Mouse (Mus musculus): Measurements from ENCODE around the gene Rnf19b. TPM values are rescaled to one million over a fixed set of nuclear protein-coding genes. Genes with fewer than 3 reads are reported as not detected.

Gene Rnf19b
- polyA plus RNA-seq, 1 experiment from 2014 or later = 10.8 TPM

- Histone ChIP-seq H3K27me3 (no peaks in the 10 kb centered on the region), H3K36me3 (no peaks in the 10 kb centered on the region), H3K27ac (peak overlapping the region; percentile 89; the same call in 1 of the 2 replicates), H3K9ac (replicated peaks) (peak overlapping the region; percentile 94), H3K4me3 (replicated peaks) (peak overlapping the region; percentile 97), H3K4me1 (replicated peaks) (peaks cover 9% of the 10 kb centered on the region), H3K9me3 (no peaks in the 10 kb centered on the region), H3K4me2 (peak overlapping the region; percentile 100)
- ATAC-seq (ENCODE audit: insufficient number of reproducible peaks, insufficient read depth, low FRiP score, low TSS enrichment, low read depth) = 0 out of 2 replicates have a peak, but pooled peaks have one; percentile 16
- WGBS = 4% methylated on average over 13 of the region's 13 CpGs
Observed at GRCm38 (mm10) chr4:129059125-129059551, 1.1 kb downstream of the Rnf19b start.

DNA sequence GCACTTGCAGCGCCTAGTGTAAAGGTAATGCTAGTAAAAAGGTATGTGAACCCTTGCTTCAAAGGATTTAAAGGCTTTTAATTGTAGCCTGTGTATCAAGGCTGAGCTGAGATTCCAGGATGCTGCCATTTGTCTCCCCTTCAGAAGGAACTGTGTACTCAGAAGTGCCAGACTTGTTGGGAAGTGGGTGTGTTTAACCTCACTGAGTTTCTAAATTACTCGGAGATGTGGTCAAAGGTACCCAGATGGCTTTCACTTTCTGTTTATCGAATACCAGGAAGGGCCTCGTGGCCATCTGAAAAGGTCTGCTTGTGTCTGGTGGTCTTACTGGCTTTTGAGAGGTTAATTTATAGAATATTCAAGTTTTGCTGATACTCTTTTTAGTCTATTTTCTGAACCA, 1.9 kb downstream of the Rnf19b start:
- WGBS = 42% methylated on average over 4 of the region's 4 CpGs

GRCm38 (mm10) chr4:129061486-129061885, 3.4 kb downstream of the Rnf19b start:
- 92% methylated on average over 1 of the region's 1 CpGs for WGBS

More for the DNA sequence above, 1.9 kb downstream of the Rnf19b start:
- no peak for ATAC-seq (ENCODE audit: insufficient number of reproducible peaks, insufficient read depth, low FRiP score, low TSS enrichment, low read depth)
- Histone ChIP-seq H3K4me2 (peak overlapping the region; percentile 100), H3K27ac (no peak overlapping the region), H3K4me1 (replicated peaks) (peaks cover 9% of the 10 kb centered on the region), H3K27me3 (no peaks in the 10 kb centered on the region), H3K9me3 (no peaks in the 10 kb centered on the region), H3K36me3 (no peaks in the 10 kb centered on the region), H3K9ac (replicated peaks) (0 out of 2 replicates have a peak overlapping the region, but pooled peaks have one; percentile 24), H3K4me3 (replicated peaks) (peak overlapping the region; percentile 97)

GRCm38 (mm10) chr4:129062281-129063075, 4.4 kb downstream of the Rnf19b start:
- Histone ChIP-seq H3K4me1 (replicated peaks) (peaks cover 9% of the 10 kb centered on the region), H3K4me3 (replicated peaks) (no peak overlapping the region), H3K27me3 (no peaks in the 10 kb centered on the region), H3K9ac (replicated peaks) (no peak overlapping the region), H3K27ac (no peak overlapping the region), H3K36me3 (no peaks in the 10 kb centered on the region), H3K4me2 (no peak overlapping the region), H3K9me3 (no peaks in the 10 kb centered on the region)
- ATAC-seq (ENCODE audit: insufficient number of reproducible peaks, insufficient read depth, low FRiP score, low TSS enrichment, low read depth) = no peak
- WGBS = 83% methylated on average over 3 of the region's 3 CpGs

More at GRCm38 (mm10) chr4:129061486-129061885, 3.4 kb downstream of the Rnf19b start:
- Histone ChIP-seq H3K4me3 (replicated peaks) (no peak overlapping the region), H3K9me3 (no peaks in the 10 kb centered on the region), H3K4me1 (replicated peaks) (peaks cover 9% of the 10 kb centered on the region), H3K9ac (replicated peaks) (no peak overlapping the region), H3K27ac (no peak overlapping the region), H3K36me3 (no peaks in the 10 kb centered on the region), H3K27me3 (no peaks in the 10 kb centered on the region), H3K4me2 (no peak overlapping the region)
- no peak for ATAC-seq (ENCODE audit: insufficient number of reproducible peaks, insufficient read depth, low FRiP score, low TSS enrichment, low read depth)

- Histone ChIP-seq H3K4me2 (no peak overlapping the region), H3K27ac (no peak overlapping the region), H3K27me3 (no peaks in the 10 kb centered on the region), H3K4me3 (replicated peaks) (no peak overlapping the region), H3K36me3 (no peaks in the 10 kb centered on the region), H3K9me3 (no peaks in the 10 kb centered on the region), H3K9ac (replicated peaks) (no peak overlapping the region), H3K4me1 (replicated peaks) (no peaks in the 10 kb centered on the region)
- ATAC-seq (ENCODE audit: insufficient number of reproducible peaks, insufficient read depth, low FRiP score, low TSS enrichment, low read depth) = no peak
Observed at GRCm38 (mm10) chr4:129065688-129066236, 7.7 kb downstream of the Rnf19b start.

GRCm38 (mm10) chr4:129067638-129068415, 9.8 kb downstream of the Rnf19b start:
- 0 out of 2 replicates have a peak overlapping the region, but pooled peaks have one; percentile 23 for H3K9ac ChIP-seq (replicated peaks)
- no peaks in the 10 kb centered on the region for H3K9me3 ChIP-seq
- no peaks in the 10 kb centered on the region for H3K36me3 ChIP-seq
- WGBS = 84% methylated on average over 5 of the region's 5 CpGs
- H3K27ac ChIP-seq = no peak overlapping the region
- ATAC-seq (ENCODE audit: insufficient number of reproducible peaks, insufficient read depth, low FRiP score, low TSS enrichment, low read depth) = no peak
- H3K4me3 ChIP-seq (replicated peaks) = no peak overlapping the region
- peaks cover 6% of the 10 kb centered on the region; the same call in 1 of the 2 replicates for H3K4me1 ChIP-seq (replicated peaks)
- no peak overlapping the region for H3K4me2 ChIP-seq
- no peaks in the 10 kb centered on the region for H3K27me3 ChIP-seq

DNA sequence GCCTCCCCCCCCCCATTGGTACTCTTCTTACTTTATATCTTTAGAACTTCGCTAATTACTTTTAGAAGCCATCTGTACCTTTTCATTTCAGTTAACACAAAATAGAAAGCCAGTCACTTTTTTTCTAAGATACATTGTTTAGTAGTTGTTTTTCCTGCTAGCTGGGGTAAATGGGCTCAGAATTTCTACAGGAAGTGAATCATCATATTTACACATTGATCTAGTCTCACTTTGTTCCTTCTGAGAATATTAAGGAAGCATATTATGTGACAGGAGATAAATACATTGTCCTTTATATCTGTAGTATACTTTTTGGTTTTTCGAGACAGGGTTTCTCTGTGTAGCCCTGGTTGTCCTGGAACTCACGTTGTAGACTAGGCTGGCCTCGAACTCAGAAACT, 10.8 kb downstream of the Rnf19b start:
- no peak overlapping the region for H3K4me3 ChIP-seq (replicated peaks)
- no peak overlapping the region for H3K27ac ChIP-seq
- no peaks in the 10 kb centered on the region for H3K27me3 ChIP-seq
- H3K9me3 ChIP-seq = no peaks in the 10 kb centered on the region
- ATAC-seq (ENCODE audit: insufficient number of reproducible peaks, insufficient read depth, low FRiP score, low TSS enrichment, low read depth) = no peak
- no peak overlapping the region for H3K9ac ChIP-seq (replicated peaks)
- H3K36me3 ChIP-seq = 0 out of 2 replicates have a peak, but pooled peaks cover 5% of the 10 kb centered on the region
- H3K4me1 ChIP-seq (replicated peaks) = peaks cover 6% of the 10 kb centered on the region; the same call in 1 of the 2 replicates
- H3K4me2 ChIP-seq = no peak overlapping the region
- WGBS = 93% methylated on average over 4 of the region's 4 CpGs

DNA sequence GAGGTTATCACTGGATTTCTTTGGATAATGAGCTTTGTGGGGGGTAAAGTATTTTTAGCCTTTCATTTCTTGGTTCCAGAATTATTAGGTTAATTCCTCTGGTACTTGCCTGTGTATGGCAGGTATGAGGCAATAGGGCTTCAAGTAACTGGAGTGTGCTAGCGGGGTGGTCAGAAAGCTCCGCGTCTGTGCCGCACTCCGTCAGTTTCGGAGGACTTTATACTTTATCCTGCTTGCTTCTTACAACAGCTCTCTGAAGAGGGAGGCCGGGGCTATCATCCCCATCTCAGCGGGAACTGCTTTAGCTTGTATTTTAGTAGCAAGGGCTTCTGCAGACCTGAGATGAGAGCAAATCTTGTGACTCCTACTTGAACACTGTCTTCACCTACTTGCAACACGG, 21.1 kb downstream of the Rnf19b start:
- no peak overlapping the region for H3K4me3 ChIP-seq (replicated peaks)
- H3K4me2 ChIP-seq = no peak overlapping the region
- H3K36me3 ChIP-seq = peaks cover 94% of the 10 kb centered on the region
- H3K9ac ChIP-seq (replicated peaks) = no peak overlapping the region
- no peak overlapping the region for H3K27ac ChIP-seq
- ATAC-seq (ENCODE audit: insufficient number of reproducible peaks, insufficient read depth, low FRiP score, low TSS enrichment, low read depth) = no peak
- no peaks in the 10 kb centered on the region for H3K9me3 ChIP-seq
- WGBS = 94% methylated on average over 9 of the region's 9 CpGs
- H3K4me1 ChIP-seq (replicated peaks) = no peaks in the 10 kb centered on the region
- H3K27me3 ChIP-seq = no peaks in the 10 kb centered on the region

DNA sequence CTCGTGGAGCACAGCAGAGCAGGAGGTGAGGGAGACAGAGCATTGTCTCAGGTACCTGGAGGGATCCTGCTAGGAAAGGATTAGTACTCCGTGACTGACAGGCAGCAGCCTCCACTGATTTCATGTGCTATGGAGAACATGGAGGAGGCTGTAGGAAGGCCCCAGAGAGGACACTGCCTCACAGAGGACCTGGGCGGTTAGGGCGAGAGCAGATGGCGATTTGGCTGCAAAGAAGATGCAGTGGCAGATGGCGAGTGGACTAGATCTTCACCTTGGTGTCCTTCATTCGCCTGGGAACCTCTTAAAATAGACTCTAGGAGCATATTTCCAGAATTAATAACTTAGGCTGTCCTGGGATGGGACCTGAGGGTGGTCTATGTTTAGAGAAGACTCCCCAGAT, 23.0 kb downstream of the Rnf19b start:
- no peak overlapping the region for H3K9ac ChIP-seq (replicated peaks)
- no peak overlapping the region for H3K27ac ChIP-seq
- H3K4me3 ChIP-seq (replicated peaks) = no peak overlapping the region
- no peak overlapping the region for H3K4me2 ChIP-seq
- no peaks in the 10 kb centered on the region for H3K4me1 ChIP-seq (replicated peaks)
- peaks cover 87% of the 10 kb centered on the region for H3K36me3 ChIP-seq
- 87% methylated on average over 7 of the region's 7 CpGs for WGBS
- H3K9me3 ChIP-seq = no peaks in the 10 kb centered on the region
- no peaks in the 10 kb centered on the region for H3K27me3 ChIP-seq
- no peak for ATAC-seq (ENCODE audit: insufficient number of reproducible peaks, insufficient read depth, low FRiP score, low TSS enrichment, low read depth)

GRCm38 (mm10) chr4:129081512-129081911, 23.4 kb downstream of the Rnf19b start:
- 82% methylated on average over 6 of the region's 6 CpGs for WGBS
- Histone ChIP-seq H3K4me1 (replicated peaks) (no peaks in the 10 kb centered on the region), H3K9me3 (no peaks in the 10 kb centered on the region), H3K4me3 (replicated peaks) (no peak overlapping the region), H3K27me3 (no peaks in the 10 kb centered on the region), H3K9ac (replicated peaks) (no peak overlapping the region), H3K36me3 (peaks cover 82% of the 10 kb centered on the region), H3K27ac (no peak overlapping the region), H3K4me2 (no peak overlapping the region)
- ATAC-seq (ENCODE audit: insufficient number of reproducible peaks, insufficient read depth, low FRiP score, low TSS enrichment, low read depth) = no peak

GRCm38 (mm10) chr4:129081939-129082338, 23.9 kb downstream of the Rnf19b start:
- Histone ChIP-seq H3K36me3 (peaks cover 78% of the 10 kb centered on the region), H3K4me3 (replicated peaks) (no peak overlapping the region), H3K4me2 (no peak overlapping the region), H3K9me3 (no peaks in the 10 kb centered on the region), H3K27ac (no peak overlapping the region), H3K4me1 (replicated peaks) (no peaks in the 10 kb centered on the region), H3K9ac (replicated peaks) (no peak overlapping the region), H3K27me3 (no peaks in the 10 kb centered on the region)
- WGBS = 69% methylated on average over 3 of the region's 3 CpGs
- no peak for ATAC-seq (ENCODE audit: insufficient number of reproducible peaks, insufficient read depth, low FRiP score, low TSS enrichment, low read depth)

Measured in limb, embryonic 12.5 days (tissue).